Mouse (Mus musculus): ENCODE data around the gene Lexm. TPM values are rescaled to one million over a fixed set of nuclear protein-coding genes. Genes with fewer than 3 reads are reported as not detected.

Lexm gene
- polyA plus RNA-seq, 1 experiment from 2014 or later = 0.25 TPM

- WGBS = 95% methylated on average over 15 of the region's 15 CpGs
These were observed 35.2 kb downstream of the Lexm start for GRCm38 (mm10) chr4:106581865-106582204.

GRCm38 (mm10) chr4:106581176-106581864 lies 35.7 kb downstream of the Lexm start:
- Histone ChIP-seq H3K9ac (ENCODE audit: low read length) (no peak overlapping the region), H3K4me3 (ENCODE audit: low read depth, low read length) (no peak overlapping the region), H3K36me3 (ENCODE audit: control insufficient read depth, insufficient read depth, low read length) (peaks cover 33% of the 10 kb centered on the region), H3K27me3 (ENCODE audit: control insufficient read depth, insufficient read depth, low read length) (no peaks in the 10 kb centered on the region), H3K4me1 (ENCODE audit: control insufficient read depth, insufficient read depth, low read length) (no peaks in the 10 kb centered on the region), H3K9me3 (ENCODE audit: control insufficient read depth, low read length) (no peaks in the 10 kb centered on the region), H3K4me2 (no peak overlapping the region), H3K27ac (ENCODE audit: low read depth, low read length) (no peak overlapping the region)
- 91% methylated on average over 14 of the region's 14 CpGs for WGBS
- ATAC-seq (ENCODE audit: low FRiP score) = no peak
- DNase-seq (ENCODE audit: low spot score, missing footprints) = no peak

More at GRCm38 (mm10) chr4:106581865-106582204, 35.2 kb downstream of the Lexm start:
- Histone ChIP-seq H3K27ac (ENCODE audit: low read depth, low read length) (no peak overlapping the region), H3K4me1 (ENCODE audit: control insufficient read depth, insufficient read depth, low read length) (no peaks in the 10 kb centered on the region), H3K4me2 (no peak overlapping the region), H3K9ac (ENCODE audit: low read length) (no peak overlapping the region), H3K27me3 (ENCODE audit: control insufficient read depth, insufficient read depth, low read length) (no peaks in the 10 kb centered on the region), H3K4me3 (ENCODE audit: low read depth, low read length) (no peak overlapping the region), H3K36me3 (ENCODE audit: control insufficient read depth, insufficient read depth, low read length) (peaks cover 37% of the 10 kb centered on the region), H3K9me3 (ENCODE audit: control insufficient read depth, low read length) (no peaks in the 10 kb centered on the region)
- ATAC-seq (ENCODE audit: low FRiP score) (no peak), DNase-seq (ENCODE audit: low spot score, missing footprints) (no peak)

- DNase-seq (ENCODE audit: low spot score, missing footprints) = no peak
- no peak overlapping the region for H3K4me3 ChIP-seq (ENCODE audit: low read depth, low read length)
These were observed 39.5 kb downstream of the Lexm start for GRCm38 (mm10) chr4:106577511-106577910.

GRCm38 (mm10) chr4:106575022-106575421 lies 42.0 kb downstream of the Lexm start:
- Histone ChIP-seq H3K27me3 (ENCODE audit: control insufficient read depth, insufficient read depth, low read length) (no peaks in the 10 kb centered on the region), H3K4me2 (no peak overlapping the region), H3K9me3 (ENCODE audit: control insufficient read depth, low read length) (no peaks in the 10 kb centered on the region), H3K4me1 (ENCODE audit: control insufficient read depth, insufficient read depth, low read length) (no peaks in the 10 kb centered on the region), H3K9ac (ENCODE audit: low read length) (no peak overlapping the region), H3K4me3 (ENCODE audit: low read depth, low read length) (no peak overlapping the region), H3K27ac (ENCODE audit: low read depth, low read length) (no peak overlapping the region), H3K36me3 (ENCODE audit: control insufficient read depth, insufficient read depth, low read length) (peaks cover 28% of the 10 kb centered on the region)
- DNase-seq (ENCODE audit: low spot score, missing footprints) (no peak), ATAC-seq (ENCODE audit: low FRiP score) (no peak)
- WGBS = 93% methylated on average over 8 of the region's 8 CpGs

More at GRCm38 (mm10) chr4:106577511-106577910, 39.5 kb downstream of the Lexm start:
- Histone ChIP-seq H3K27me3 (ENCODE audit: control insufficient read depth, insufficient read depth, low read length) (no peaks in the 10 kb centered on the region), H3K4me2 (no peak overlapping the region), H3K36me3 (ENCODE audit: control insufficient read depth, insufficient read depth, low read length) (peaks cover 34% of the 10 kb centered on the region), H3K27ac (ENCODE audit: low read depth, low read length) (no peak overlapping the region), H3K4me1 (ENCODE audit: control insufficient read depth, insufficient read depth, low read length) (no peaks in the 10 kb centered on the region), H3K9me3 (ENCODE audit: control insufficient read depth, low read length) (no peaks in the 10 kb centered on the region), H3K9ac (ENCODE audit: low read length) (no peak overlapping the region)
- 70% methylated on average over 7 of the region's 7 CpGs for WGBS
- ATAC-seq (ENCODE audit: low FRiP score) = no peak

GRCm38 (mm10) chr4:106571081-106571724 lies 45.8 kb downstream of the Lexm start:
- Histone ChIP-seq H3K4me2 (no peak overlapping the region), H3K9me3 (ENCODE audit: control insufficient read depth, low read length) (no peaks in the 10 kb centered on the region), H3K4me3 (ENCODE audit: low read depth, low read length) (no peak overlapping the region), H3K27me3 (ENCODE audit: control insufficient read depth, insufficient read depth, low read length) (no peaks in the 10 kb centered on the region), H3K9ac (ENCODE audit: low read length) (no peak overlapping the region), H3K27ac (ENCODE audit: low read depth, low read length) (no peak overlapping the region), H3K36me3 (ENCODE audit: control insufficient read depth, insufficient read depth, low read length) (peaks cover 25% of the 10 kb centered on the region), H3K4me1 (ENCODE audit: control insufficient read depth, insufficient read depth, low read length) (no peaks in the 10 kb centered on the region)
- DNase-seq (ENCODE audit: low spot score, missing footprints) (no peak), ATAC-seq (ENCODE audit: low FRiP score) (no peak)
- 89% methylated on average over 11 of the region's 11 CpGs for WGBS

- Histone ChIP-seq H3K36me3 (ENCODE audit: control insufficient read depth, insufficient read depth, low read length) (peaks cover 25% of the 10 kb centered on the region), H3K4me3 (ENCODE audit: low read depth, low read length) (no peak overlapping the region), H3K27me3 (ENCODE audit: control insufficient read depth, insufficient read depth, low read length) (no peaks in the 10 kb centered on the region), H3K4me2 (no peak overlapping the region), H3K4me1 (ENCODE audit: control insufficient read depth, insufficient read depth, low read length) (no peaks in the 10 kb centered on the region), H3K9me3 (ENCODE audit: control insufficient read depth, low read length) (no peaks in the 10 kb centered on the region), H3K27ac (ENCODE audit: low read depth, low read length) (no peak overlapping the region), H3K9ac (ENCODE audit: low read length) (no peak overlapping the region)
- ATAC-seq (ENCODE audit: low FRiP score) (no peak), DNase-seq (ENCODE audit: low spot score, missing footprints) (peak; percentile 75)
- 89% methylated on average over 4 of the region's 4 CpGs for WGBS
These were observed 47.4 kb downstream of the Lexm start for GRCm38 (mm10) chr4:106569680-106570079.

- Histone ChIP-seq H3K27ac (ENCODE audit: low read depth, low read length) (no peak overlapping the region), H3K4me3 (ENCODE audit: low read depth, low read length) (no peak overlapping the region), H3K9ac (ENCODE audit: low read length) (no peak overlapping the region), H3K4me2 (no peak overlapping the region), H3K27me3 (ENCODE audit: control insufficient read depth, insufficient read depth, low read length) (no peaks in the 10 kb centered on the region), H3K4me1 (ENCODE audit: control insufficient read depth, insufficient read depth, low read length) (peaks cover 31% of the 10 kb centered on the region), H3K36me3 (ENCODE audit: control insufficient read depth, insufficient read depth, low read length) (peaks cover 15% of the 10 kb centered on the region; the same call in 1 of the 2 replicates), H3K9me3 (ENCODE audit: control insufficient read depth, low read length) (no peaks in the 10 kb centered on the region)
- WGBS = 94% methylated on average over 11 of the region's 11 CpGs
- DNase-seq (ENCODE audit: low spot score, missing footprints) (no peak), ATAC-seq (ENCODE audit: low FRiP score) (no peak)
These were observed 52.9 kb downstream of the Lexm start for GRCm38 (mm10) chr4:106564161-106564560.

GRCm38 (mm10) chr4:106562837-106563790 lies 53.9 kb downstream of the Lexm start:
- peak overlapping the region; percentile 78 for H3K4me3 ChIP-seq (ENCODE audit: low read depth, low read length)
- DNase-seq (ENCODE audit: low spot score, missing footprints) (peak; percentile 91), ATAC-seq (ENCODE audit: low FRiP score) (no peak)
- peaks cover 15% of the 10 kb centered on the region; the same call in 1 of the 2 replicates for H3K36me3 ChIP-seq (ENCODE audit: control insufficient read depth, insufficient read depth, low read length)
- H3K9ac ChIP-seq (ENCODE audit: low read length) = peak overlapping the region; percentile 81; the same call in 1 of the 2 replicates
- no peak overlapping the region for H3K27ac ChIP-seq (ENCODE audit: low read depth, low read length)
- H3K9me3 ChIP-seq (ENCODE audit: control insufficient read depth, low read length) = no peaks in the 10 kb centered on the region
- H3K4me1 ChIP-seq (ENCODE audit: control insufficient read depth, insufficient read depth, low read length) = peaks cover 31% of the 10 kb centered on the region
- no peaks in the 10 kb centered on the region for H3K27me3 ChIP-seq (ENCODE audit: control insufficient read depth, insufficient read depth, low read length)
- H3K4me2 ChIP-seq = peak overlapping the region; percentile 97
- WGBS = 50% methylated on average over 9 of the region's 9 CpGs

Data from midbrain, embryonic 11.5 days (tissue).